Mouse (Mus musculus) small intestine, adult 2 months (tissue): Measurements from ENCODE around the gene Fam120a.

Experiments
- CTCF ChIP-seq: fragments of 200-500 bp; IDR thresholded peaks from 2 replicates; pipeline ENCODE4 v1.5.1; 2012; ENCODE audit warnings: low read depth, mild to moderate bottlenecking, control low read depth, inconsistent platforms, low read length, moderate library complexity, mixed read lengths; ENCODE audit not compliant: insufficient replicate concordance, insufficient read length; ENCODE audit errors: extremely low read depth
- POLR2A ChIP-seq: fragments of 200-500 bp; IDR thresholded peaks from 2 replicates; pipeline ENCODE4 v1.6.1; 2012; ENCODE audit warnings: low read depth, mild to moderate bottlenecking, control low read depth, inconsistent platforms, low read length, moderate library complexity

- no peak for TF ChIP-seq POLR2A
- TF ChIP-seq CTCF: no peak
These were observed 902 bp upstream of the Fam120a start for GRCm38 (mm10) chr13:48968750-48969088.
